Mouse (Mus musculus): Measurements from ENCODE around the gene Sema5b. TPM values are rescaled to one million over a fixed set of nuclear protein-coding genes. Genes with fewer than 3 reads are reported as not detected.

The Sema5b gene
- polyA plus RNA-seq, 2 experiments: 0.03 to 0.13 TPM

- TF ChIP-seq CTCF (IDR thresholded peaks at IDR 0.05; ENCODE audit: low read depth): no peak
- no peak for TF ChIP-seq EP300 (IDR thresholded peaks at IDR 0.05; ENCODE audit: low read depth)
- WGBS (ENCODE audit: insufficient replicate concordance): 65% methylated on average over 8 of the region's 8 CpGs
- DNase-seq (ENCODE audit: low read depth in 3 of 3, low spot score in 3 of 3) (no peak), ATAC-seq (ENCODE audit: insufficient read depth) (no peak)
- Histone ChIP-seq H3K4me3 (ENCODE audit: insufficient read depth in 1 of 2, low read depth in 2 of 2, low read length in 2 of 2) (no peak overlapping the region), H3K36me3 (replicated peaks; ENCODE audit: control insufficient read depth, insufficient read depth, low read depth) (no peaks in the 10 kb centered on the region), H3K9ac (replicated peaks) (no peak overlapping the region), H3K4me1 (replicated peaks; ENCODE audit: control insufficient read depth in 2 of 2, insufficient read depth in 2 of 2, low read length in 1 of 2) (no peaks in the 10 kb centered on the region; a peak in 1 of 4 replicates), H3K9me3 (ENCODE audit: control insufficient read depth, low read length) (no peaks in the 10 kb centered on the region), H3K27me3 (ENCODE audit: control insufficient read depth, insufficient read depth, low read length) (peaks cover 10% of the 10 kb centered on the region), H3K27ac (no peak overlapping the region), H3K4me2 (ENCODE audit: low read depth) (no peak overlapping the region)
These were observed 44.3 kb downstream of the Sema5b start for GRCm38 (mm10) chr16:35585126-35585694.

- TF ChIP-seq CTCF (IDR thresholded peaks at IDR 0.05; ENCODE audit: low read depth) (no peak), EP300 (IDR thresholded peaks at IDR 0.05; ENCODE audit: low read depth) (no peak)
- no peak overlapping the region for H3K4me2 ChIP-seq (ENCODE audit: low read depth)
- WGBS (ENCODE audit: insufficient replicate concordance): 50% methylated on average over 8 of the region's 8 CpGs
These were observed 46.3 kb downstream of the Sema5b start for GRCm38 (mm10) chr16:35587046-35587779.

GRCm38 (mm10) chr16:35587866-35588465, 47.0 kb downstream of the Sema5b start:
- ATAC-seq (ENCODE audit: insufficient read depth) (no peak), DNase-seq (ENCODE audit: low read depth in 3 of 3, low spot score in 3 of 3) (no peak)
- 10% methylated on average over 20 of the region's 20 CpGs for WGBS (ENCODE audit: insufficient replicate concordance)
- Histone ChIP-seq H3K4me2 (ENCODE audit: low read depth) (no peak overlapping the region), H3K36me3 (replicated peaks; ENCODE audit: control insufficient read depth, insufficient read depth, low read depth) (no peaks in the 10 kb centered on the region), H3K27ac (no peak overlapping the region), H3K9me3 (ENCODE audit: control insufficient read depth, low read length) (no peaks in the 10 kb centered on the region), H3K4me3 (ENCODE audit: insufficient read depth in 1 of 2, low read depth in 2 of 2, low read length in 2 of 2) (no peak overlapping the region), H3K4me1 (replicated peaks; ENCODE audit: control insufficient read depth in 2 of 2, insufficient read depth in 2 of 2, low read length in 1 of 2) (no peaks in the 10 kb centered on the region; a peak in 1 of 4 replicates), H3K9ac (replicated peaks) (no peak overlapping the region), H3K27me3 (ENCODE audit: control insufficient read depth, insufficient read depth, low read length) (peaks cover 10% of the 10 kb centered on the region)
- TF ChIP-seq EP300 (IDR thresholded peaks at IDR 0.05; ENCODE audit: low read depth) (no peak), CTCF (IDR thresholded peaks at IDR 0.05; ENCODE audit: low read depth) (no peak)

More at GRCm38 (mm10) chr16:35587046-35587779, 46.3 kb downstream of the Sema5b start:
- Histone ChIP-seq H3K9ac (replicated peaks) (no peak overlapping the region), H3K27me3 (ENCODE audit: control insufficient read depth, insufficient read depth, low read length) (peaks cover 10% of the 10 kb centered on the region), H3K4me3 (ENCODE audit: insufficient read depth in 1 of 2, low read depth in 2 of 2, low read length in 2 of 2) (no peak overlapping the region), H3K36me3 (replicated peaks; ENCODE audit: control insufficient read depth, insufficient read depth, low read depth) (no peaks in the 10 kb centered on the region), H3K9me3 (ENCODE audit: control insufficient read depth, low read length) (no peaks in the 10 kb centered on the region), H3K4me1 (replicated peaks; ENCODE audit: control insufficient read depth in 2 of 2, insufficient read depth in 2 of 2, low read length in 1 of 2) (no peaks in the 10 kb centered on the region; a peak in 1 of 4 replicates), H3K27ac (no peak overlapping the region)
- ATAC-seq (ENCODE audit: insufficient read depth): no peak
- DNase-seq (ENCODE audit: low read depth in 3 of 3, low spot score in 3 of 3): no peak

- Histone ChIP-seq H3K9me3 (ENCODE audit: control insufficient read depth, low read length) (no peaks in the 10 kb centered on the region), H3K4me3 (ENCODE audit: insufficient read depth in 1 of 2, low read depth in 2 of 2, low read length in 2 of 2) (no peak overlapping the region), H3K4me2 (ENCODE audit: low read depth) (no peak overlapping the region), H3K27ac (no peak overlapping the region), H3K36me3 (replicated peaks; ENCODE audit: control insufficient read depth, insufficient read depth, low read depth) (no peaks in the 10 kb centered on the region), H3K9ac (replicated peaks) (no peak overlapping the region), H3K27me3 (ENCODE audit: control insufficient read depth, insufficient read depth, low read length) (peaks cover 10% of the 10 kb centered on the region), H3K4me1 (replicated peaks; ENCODE audit: control insufficient read depth in 2 of 2, insufficient read depth in 2 of 2, low read length in 1 of 2) (no peaks in the 10 kb centered on the region; a peak in 1 of 4 replicates)
- 23% methylated on average over 18 of the region's 18 CpGs for WGBS (ENCODE audit: insufficient replicate concordance)
- no peak for ATAC-seq (ENCODE audit: insufficient read depth)
- TF ChIP-seq CTCF (IDR thresholded peaks at IDR 0.05; ENCODE audit: low read depth): no peak
- no peak for TF ChIP-seq EP300 (IDR thresholded peaks at IDR 0.05; ENCODE audit: low read depth)
- no peak for DNase-seq (ENCODE audit: low read depth in 3 of 3, low spot score in 3 of 3)
These were observed 47.8 kb downstream of the Sema5b start for GRCm38 (mm10) chr16:35588731-35589151.

GRCm38 (mm10) chr16:35591756-35592155, 50.8 kb downstream of the Sema5b start:
- ATAC-seq (ENCODE audit: insufficient read depth) (no peak), DNase-seq (ENCODE audit: low read depth in 3 of 3, low spot score in 3 of 3) (no peak)
- H3K4me1 ChIP-seq (replicated peaks; ENCODE audit: control insufficient read depth in 2 of 2, insufficient read depth in 2 of 2, low read length in 1 of 2): no peaks in the 10 kb centered on the region
- H3K4me3 ChIP-seq (ENCODE audit: insufficient read depth in 1 of 2, low read depth in 2 of 2, low read length in 2 of 2): no peak overlapping the region
- H3K27me3 ChIP-seq (ENCODE audit: control insufficient read depth, insufficient read depth, low read length): peaks cover 10% of the 10 kb centered on the region
- no peaks in the 10 kb centered on the region for H3K9me3 ChIP-seq (ENCODE audit: control insufficient read depth, low read length)
- H3K27ac ChIP-seq: no peak overlapping the region
- TF ChIP-seq CTCF (IDR thresholded peaks at IDR 0.05; ENCODE audit: low read depth): no peak
- TF ChIP-seq EP300 (IDR thresholded peaks at IDR 0.05; ENCODE audit: low read depth): no peak
- no peak overlapping the region for H3K9ac ChIP-seq (replicated peaks)
- H3K4me2 ChIP-seq (ENCODE audit: low read depth): no peak overlapping the region
- no peaks in the 10 kb centered on the region for H3K36me3 ChIP-seq (replicated peaks; ENCODE audit: control insufficient read depth, insufficient read depth, low read depth)
- WGBS (ENCODE audit: insufficient replicate concordance): 29% methylated on average over 11 of the region's 11 CpGs

Measured in liver, embryonic 14.5 days (tissue).